Mouse (Mus musculus): ENCODE measurements at regions not wholly inside any gene's neighbourhood (a gene's known extent, or its start where the extent isn't known, plus 50 kb on each side); places are given as distances from the start of the nearest gene placed in this dataset.
A peak's percentile ranks its signal among the peaks of the same experiment; 100 is the strongest.

GRCm38 (mm10) chr10:119395048-119395447 is 58.6 kb upstream of the Grip1 start:
- TF ChIP-seq GATA1 (IDR thresholded peaks at IDR 0.05; ENCODE audit: borderline replicate concordance, low read length) (no peak), FLI1 (IDR thresholded peaks at IDR 0.05; ENCODE audit: low read length) (no peak)
- Histone ChIP-seq H3K27me3 (replicated peaks) (no peaks in the 10 kb centered on the region), H3K9me3 (peaks cover 13% of the 10 kb centered on the region; the same call in 1 of the 2 replicates), H3K36me3 (replicated peaks; ENCODE audit: low read length) (no peaks in the 10 kb centered on the region), H3K4me1 (no peaks in the 10 kb centered on the region), H3K4me3 (replicated peaks) (no peak overlapping the region)

DNA sequence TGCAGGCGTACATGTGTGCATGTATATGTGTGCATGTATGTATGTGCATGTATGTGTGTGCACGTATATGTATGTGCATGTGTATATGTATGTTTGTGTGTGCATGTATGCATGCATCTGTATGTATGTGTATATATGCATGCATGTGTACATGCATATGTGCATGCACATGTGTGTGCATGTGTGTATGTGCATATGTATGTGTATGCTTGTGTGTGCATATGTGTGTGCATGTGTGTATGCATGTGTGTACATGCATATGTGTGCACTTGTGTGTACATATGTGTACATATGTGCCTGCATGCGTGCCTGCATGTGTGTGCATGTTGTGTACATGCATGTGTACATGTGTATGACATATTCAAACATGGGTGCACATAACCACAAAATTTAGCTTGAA is 65.7 kb upstream of the Grip1 start:
- H3K4me1 ChIP-seq = no peaks in the 10 kb centered on the region
- H3K27me3 ChIP-seq (replicated peaks) = no peaks in the 10 kb centered on the region
- no peaks in the 10 kb centered on the region for H3K36me3 ChIP-seq (replicated peaks; ENCODE audit: low read length)
- H3K4me3 ChIP-seq (replicated peaks) = peak overlapping the region; percentile 5
- peaks cover 5% of the 10 kb centered on the region; the same call in 1 of the 2 replicates for H3K9me3 ChIP-seq
- TF ChIP-seq FLI1 (IDR thresholded peaks at IDR 0.05; ENCODE audit: low read length) (no peak), GATA1 (IDR thresholded peaks at IDR 0.05; ENCODE audit: borderline replicate concordance, low read length) (no peak; the same call in 2 of the 3 replicates)

DNA sequence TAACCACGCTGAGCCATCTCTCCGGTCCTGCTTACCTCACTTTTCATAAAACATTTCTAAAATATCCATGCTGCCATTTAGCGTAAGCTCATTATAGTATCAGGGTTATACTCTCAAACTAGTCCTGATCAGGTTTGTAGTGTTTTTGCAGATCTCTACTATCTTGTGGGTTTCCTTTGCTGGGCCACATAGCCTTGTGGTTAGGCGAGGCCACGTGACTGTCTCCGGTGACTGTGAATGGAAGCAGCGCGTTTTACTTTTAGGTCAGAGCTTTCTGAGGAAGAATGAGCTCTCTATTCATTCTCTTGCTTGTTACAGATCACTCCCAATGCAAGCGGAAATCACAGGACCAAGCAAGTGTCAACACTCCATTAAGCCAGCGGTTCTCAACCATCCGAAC is 71.4 kb upstream of the Grip1 start:
- no peaks in the 10 kb centered on the region for H3K36me3 ChIP-seq (replicated peaks; ENCODE audit: low read length)
- TF ChIP-seq FLI1 (IDR thresholded peaks at IDR 0.05; ENCODE audit: low read length) (no peak), GATA1 (IDR thresholded peaks at IDR 0.05; ENCODE audit: borderline replicate concordance, low read length) (no peak)
- H3K4me1 ChIP-seq = 0 out of 2 replicates have a peak, but pooled peaks cover 4% of the 10 kb centered on the region
- no peak overlapping the region for H3K4me3 ChIP-seq (replicated peaks)
- peaks cover 9% of the 10 kb centered on the region; the same call in 1 of the 2 replicates for H3K9me3 ChIP-seq
- no peaks in the 10 kb centered on the region for H3K27me3 ChIP-seq (replicated peaks)

GRCm38 (mm10) chr10:119368566-119368965 is 85.1 kb upstream of the Grip1 start:
- Histone ChIP-seq H3K4me3 (replicated peaks) (no peak overlapping the region), H3K4me1 (no peaks in the 10 kb centered on the region), H3K36me3 (replicated peaks; ENCODE audit: low read length) (no peaks in the 10 kb centered on the region), H3K9me3 (no peaks in the 10 kb centered on the region), H3K27me3 (replicated peaks) (no peaks in the 10 kb centered on the region)
- TF ChIP-seq GATA1 (IDR thresholded peaks at IDR 0.05; ENCODE audit: borderline replicate concordance, low read length) (no peak), FLI1 (IDR thresholded peaks at IDR 0.05; ENCODE audit: low read length) (no peak)

DNA sequence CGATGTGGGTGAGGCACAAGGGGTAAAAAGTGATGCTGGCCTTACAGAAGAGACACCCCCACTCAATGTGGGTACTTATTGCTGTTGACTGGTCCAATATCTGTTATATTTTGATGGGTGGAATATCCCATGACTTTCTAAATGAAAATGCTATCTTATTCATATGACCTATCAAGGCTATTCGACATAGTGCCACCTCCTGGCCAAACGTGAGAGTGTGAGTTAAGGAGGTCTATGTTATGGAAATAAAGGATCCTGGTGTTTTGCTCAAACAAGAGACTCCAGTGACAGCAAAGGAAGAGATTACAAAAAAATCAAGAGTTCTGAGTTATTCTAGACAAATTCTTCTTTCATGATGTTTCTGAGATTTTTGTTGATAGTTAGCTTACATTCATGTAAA is 90.0 kb upstream of the Grip1 start:
- Histone ChIP-seq H3K27me3 (replicated peaks) (no peaks in the 10 kb centered on the region), H3K36me3 (replicated peaks; ENCODE audit: low read length) (no peaks in the 10 kb centered on the region), H3K4me1 (no peaks in the 10 kb centered on the region), H3K9me3 (peaks cover 8% of the 10 kb centered on the region; the same call in 1 of the 2 replicates), H3K4me3 (replicated peaks) (no peak overlapping the region)
- TF ChIP-seq FLI1 (IDR thresholded peaks at IDR 0.05; ENCODE audit: low read length) (no peak), GATA1 (IDR thresholded peaks at IDR 0.05; ENCODE audit: borderline replicate concordance, low read length) (no peak)

DNA sequence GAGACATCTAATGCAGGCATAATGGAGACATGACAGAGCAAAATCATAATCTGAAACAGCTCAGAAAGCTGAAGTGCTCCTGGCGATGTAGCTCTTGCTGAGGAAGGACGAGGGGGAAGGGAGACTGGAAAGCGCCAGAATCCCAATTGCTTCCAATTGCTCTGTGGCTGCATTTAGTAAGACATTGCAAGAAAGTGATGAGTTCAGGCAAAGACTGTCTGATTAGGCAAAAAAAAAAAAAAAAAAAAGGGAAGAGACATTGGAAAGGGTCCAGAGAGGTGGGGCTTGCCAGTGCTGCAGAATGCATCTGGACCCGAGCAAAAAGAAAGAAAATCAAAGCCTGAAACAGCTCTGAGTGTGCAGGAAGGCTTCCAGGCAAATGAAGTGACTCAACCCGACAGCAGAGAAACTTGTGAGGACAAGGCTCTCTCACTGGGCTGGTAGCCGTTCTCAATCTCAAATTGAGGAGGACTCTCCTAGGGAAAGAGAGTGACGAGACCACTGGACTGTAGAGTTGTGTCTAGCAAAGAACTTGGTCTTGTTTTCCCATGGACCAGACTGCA is 94.8 kb upstream of the Grip1 start:
- TF ChIP-seq FLI1 (IDR thresholded peaks at IDR 0.05; ENCODE audit: low read length) = no peak
- TF ChIP-seq GATA1 (IDR thresholded peaks at IDR 0.05; ENCODE audit: borderline replicate concordance, low read length) = no peak
- Histone ChIP-seq H3K27me3 (replicated peaks) (no peaks in the 10 kb centered on the region), H3K4me3 (replicated peaks) (no peak overlapping the region), H3K4me1 (no peaks in the 10 kb centered on the region), H3K9me3 (peaks cover 8% of the 10 kb centered on the region; the same call in 1 of the 2 replicates), H3K36me3 (replicated peaks; ENCODE audit: low read length) (no peaks in the 10 kb centered on the region)

- H3K4me1 ChIP-seq = no peaks in the 10 kb centered on the region
- H3K4me3 ChIP-seq (replicated peaks) = no peak overlapping the region
- TF ChIP-seq FLI1 (IDR thresholded peaks at IDR 0.05; ENCODE audit: low read length) = no peak
- no peak for TF ChIP-seq GATA1 (IDR thresholded peaks at IDR 0.05; ENCODE audit: borderline replicate concordance, low read length)
- no peaks in the 10 kb centered on the region for H3K36me3 ChIP-seq (replicated peaks; ENCODE audit: low read length)
- no peaks in the 10 kb centered on the region for H3K27me3 ChIP-seq (replicated peaks)
- peaks cover 31% of the 10 kb centered on the region for H3K9me3 ChIP-seq
Measured at GRCm38 (mm10) chr10:119342317-119343114, 102.7 kb upstream of the Cand1 start.

GRCm38 (mm10) chr10:119340323-119340722 is 100.5 kb upstream of the Cand1 start:
- H3K36me3 ChIP-seq (replicated peaks; ENCODE audit: low read length) = no peaks in the 10 kb centered on the region

GRCm38 (mm10) chr10:119326912-119327311 is 87.1 kb upstream of the Cand1 start:
- H3K36me3 ChIP-seq (replicated peaks; ENCODE audit: low read length) = no peaks in the 10 kb centered on the region

More at GRCm38 (mm10) chr10:119340323-119340722, 100.5 kb upstream of the Cand1 start:
- no peak overlapping the region for H3K4me3 ChIP-seq (replicated peaks)
- H3K27me3 ChIP-seq (replicated peaks) = no peaks in the 10 kb centered on the region
- no peaks in the 10 kb centered on the region for H3K4me1 ChIP-seq
- H3K9me3 ChIP-seq = peaks cover 21% of the 10 kb centered on the region
- no peak for TF ChIP-seq FLI1 (IDR thresholded peaks at IDR 0.05; ENCODE audit: low read length)
- TF ChIP-seq GATA1 (IDR thresholded peaks at IDR 0.05; ENCODE audit: borderline replicate concordance, low read length) = no peak

DNA sequence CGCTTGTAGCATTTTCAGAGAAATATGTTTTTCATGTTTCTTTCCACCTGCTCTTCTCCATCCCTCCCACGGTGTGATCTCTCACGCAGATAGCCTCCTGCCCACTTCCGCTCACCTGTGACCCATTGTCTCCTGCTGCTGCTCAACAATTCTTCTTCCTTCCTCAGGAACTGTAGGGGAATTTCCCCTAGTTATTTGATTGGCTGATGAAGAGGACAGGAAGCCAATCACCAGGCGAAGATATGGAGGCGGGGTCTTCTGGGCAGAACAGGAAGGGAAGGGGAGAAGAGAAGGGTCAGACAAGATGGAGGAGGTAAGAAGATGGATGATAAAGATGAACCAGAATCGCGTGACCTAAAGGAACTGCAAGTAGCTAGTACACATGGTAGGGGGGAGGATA is 80.1 kb upstream of the Cand1 start:
- H3K9me3 ChIP-seq = peaks cover 14% of the 10 kb centered on the region; the same call in 1 of the 2 replicates
- no peak overlapping the region for H3K4me3 ChIP-seq (replicated peaks)
- no peaks in the 10 kb centered on the region for H3K36me3 ChIP-seq (replicated peaks; ENCODE audit: low read length)
- TF ChIP-seq GATA1 (IDR thresholded peaks at IDR 0.05; ENCODE audit: borderline replicate concordance, low read length) (no peak), FLI1 (IDR thresholded peaks at IDR 0.05; ENCODE audit: low read length) (no peak)
- H3K27me3 ChIP-seq (replicated peaks) = no peaks in the 10 kb centered on the region
- H3K4me1 ChIP-seq = no peaks in the 10 kb centered on the region

More at GRCm38 (mm10) chr10:119326912-119327311, 87.1 kb upstream of the Cand1 start:
- H3K4me1 ChIP-seq = no peaks in the 10 kb centered on the region
- TF ChIP-seq GATA1 (IDR thresholded peaks at IDR 0.05; ENCODE audit: borderline replicate concordance, low read length) = no peak
- no peak for TF ChIP-seq FLI1 (IDR thresholded peaks at IDR 0.05; ENCODE audit: low read length)
- no peak overlapping the region for H3K4me3 ChIP-seq (replicated peaks)
- peaks cover 7% of the 10 kb centered on the region; the same call in 1 of the 2 replicates for H3K9me3 ChIP-seq
- H3K27me3 ChIP-seq (replicated peaks) = no peaks in the 10 kb centered on the region

Measured in megakaryocyte, embryonic 14.5 days (primary cell).